Mouse (Mus musculus): ENCODE measurements around the gene Pde4dip. TPM values are rescaled to one million over a fixed set of nuclear protein-coding genes. Genes with fewer than 3 reads are reported as not detected.

Gene Pde4dip
- polyA plus RNA-seq, 1 experiment from 2014 or later, result 7.1 TPM

DNA sequence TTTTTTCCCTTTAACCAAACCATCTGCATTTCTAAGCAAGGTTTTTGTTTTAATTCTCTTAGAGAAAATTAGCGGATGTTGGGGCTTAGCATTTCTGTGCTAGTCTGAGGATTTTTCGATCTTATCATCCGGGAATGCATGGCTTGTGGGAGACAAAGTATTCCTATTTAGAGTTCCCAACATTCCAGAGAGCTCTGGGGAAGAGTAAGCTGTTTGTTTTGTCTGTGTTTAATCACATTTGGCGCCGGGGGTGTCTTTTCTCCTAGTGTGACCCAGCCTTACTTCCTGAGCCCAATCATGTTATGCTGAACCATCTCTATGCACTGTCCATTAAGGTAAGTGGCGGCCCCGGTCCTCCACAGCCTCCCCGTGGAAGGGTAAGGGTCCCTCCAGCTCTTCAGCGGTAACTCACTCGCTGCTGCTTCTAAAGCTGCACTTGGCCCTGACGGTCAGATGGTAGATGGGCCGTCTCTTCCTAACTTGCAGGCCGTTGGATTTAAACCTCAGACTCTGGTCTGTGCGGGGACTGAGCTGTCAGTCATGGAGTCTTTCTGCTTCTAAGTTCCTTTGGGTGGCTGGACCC is 221.3 kb downstream of the Pde4dip start:
- H3K9ac ChIP-seq (replicated peaks; ENCODE audit: low read depth), result no peak overlapping the region
- ATAC-seq, result no peak
- no peak overlapping the region for H3K4me3 ChIP-seq (ENCODE audit: low read depth, low read length)
- H3K27ac ChIP-seq (ENCODE audit: low read length), result no peak overlapping the region
- no peaks in the 10 kb centered on the region for H3K27me3 ChIP-seq (replicated peaks; ENCODE audit: insufficient read depth, low read length)
- no peak overlapping the region for H3K4me2 ChIP-seq (replicated peaks; ENCODE audit: low read depth, low read length)
- no peak for DNase-seq (ENCODE audit: low spot score)
- peaks cover 35% of the 10 kb centered on the region for H3K36me3 ChIP-seq (ENCODE audit: insufficient read depth, low read length)
- WGBS, result 62% methylated on average over 14 of the region's 14 CpGs
- no peaks in the 10 kb centered on the region for H3K4me1 ChIP-seq (ENCODE audit: insufficient read depth, low read depth, low read length)
- no peaks in the 10 kb centered on the region for H3K9me3 ChIP-seq (ENCODE audit: low read length)
- TF ChIP-seq CTCF (IDR thresholded peaks at IDR 0.05) (no peak), EP300 (IDR thresholded peaks at IDR 0.05) (no peak)

DNA sequence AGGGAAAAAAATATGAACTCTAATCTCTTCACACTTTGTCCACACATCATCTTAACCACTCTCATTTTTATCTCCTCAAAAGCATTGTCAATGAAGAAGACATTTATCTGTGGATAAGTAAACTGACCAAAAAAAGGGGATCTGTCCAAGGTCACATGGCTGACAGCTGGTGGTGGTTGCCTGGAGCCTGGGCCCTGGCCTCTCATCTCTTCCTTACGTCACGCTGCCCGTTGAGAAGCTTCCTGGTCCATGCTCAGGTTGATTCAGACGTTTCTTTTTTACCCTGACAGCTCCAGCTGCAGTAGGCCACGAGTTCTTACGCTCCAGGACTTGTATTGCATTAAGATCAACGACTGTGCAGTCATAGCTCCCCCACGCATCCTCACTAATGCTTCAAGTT is 222.4 kb downstream of the Pde4dip start:
- DNase-seq (ENCODE audit: low spot score), result no peak
- no peaks in the 10 kb centered on the region for H3K9me3 ChIP-seq (ENCODE audit: low read length)
- ATAC-seq, result no peak
- no peak overlapping the region for H3K27ac ChIP-seq (ENCODE audit: low read length)
- 57% methylated on average over 8 of the region's 8 CpGs for WGBS
- no peak overlapping the region for H3K9ac ChIP-seq (replicated peaks; ENCODE audit: low read depth)
- peaks cover 31% of the 10 kb centered on the region for H3K36me3 ChIP-seq (ENCODE audit: insufficient read depth, low read length)
- TF ChIP-seq EP300 (IDR thresholded peaks at IDR 0.05), result no peak
- no peak for TF ChIP-seq CTCF (IDR thresholded peaks at IDR 0.05)
- no peak overlapping the region for H3K4me2 ChIP-seq (replicated peaks; ENCODE audit: low read depth, low read length)
- no peaks in the 10 kb centered on the region for H3K27me3 ChIP-seq (replicated peaks; ENCODE audit: insufficient read depth, low read length)
- no peak overlapping the region for H3K4me3 ChIP-seq (ENCODE audit: low read depth, low read length)
- no peaks in the 10 kb centered on the region for H3K4me1 ChIP-seq (ENCODE audit: insufficient read depth, low read depth, low read length)

DNA sequence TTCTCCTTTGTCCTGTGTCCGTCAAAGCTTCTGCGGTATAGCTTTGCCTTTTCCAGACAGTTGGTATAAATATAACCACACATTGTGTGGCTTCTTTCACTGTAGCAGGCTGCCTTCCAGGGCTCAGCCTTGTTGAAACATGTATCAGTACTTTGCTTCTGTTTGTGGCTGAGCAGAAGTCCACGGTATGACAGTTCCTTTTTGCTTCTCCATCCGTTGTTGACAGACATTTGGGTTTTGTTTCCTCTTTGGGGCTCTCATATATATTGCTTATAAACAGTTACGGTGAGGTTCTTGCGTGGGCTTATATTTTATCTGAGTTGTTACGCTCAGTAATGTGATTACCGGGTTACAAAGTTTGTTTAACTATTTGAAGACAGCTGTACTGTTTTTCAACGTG is 223.0 kb downstream of the Pde4dip start:
- DNase-seq (ENCODE audit: low spot score), result no peak
- TF ChIP-seq CTCF (IDR thresholded peaks at IDR 0.05), result no peak
- TF ChIP-seq EP300 (IDR thresholded peaks at IDR 0.05), result no peak
- no peak for ATAC-seq
- Histone ChIP-seq H3K4me2 (replicated peaks; ENCODE audit: low read depth, low read length) (no peak overlapping the region), H3K4me1 (ENCODE audit: insufficient read depth, low read depth, low read length) (no peaks in the 10 kb centered on the region), H3K9me3 (ENCODE audit: low read length) (no peaks in the 10 kb centered on the region), H3K36me3 (ENCODE audit: insufficient read depth, low read length) (peaks cover 26% of the 10 kb centered on the region), H3K27ac (ENCODE audit: low read length) (no peak overlapping the region), H3K4me3 (ENCODE audit: low read depth, low read length) (no peak overlapping the region), H3K27me3 (replicated peaks; ENCODE audit: insufficient read depth, low read length) (no peaks in the 10 kb centered on the region), H3K9ac (replicated peaks; ENCODE audit: low read depth) (no peak overlapping the region)
- WGBS, result 67% methylated on average over 9 of the region's 9 CpGs

DNA sequence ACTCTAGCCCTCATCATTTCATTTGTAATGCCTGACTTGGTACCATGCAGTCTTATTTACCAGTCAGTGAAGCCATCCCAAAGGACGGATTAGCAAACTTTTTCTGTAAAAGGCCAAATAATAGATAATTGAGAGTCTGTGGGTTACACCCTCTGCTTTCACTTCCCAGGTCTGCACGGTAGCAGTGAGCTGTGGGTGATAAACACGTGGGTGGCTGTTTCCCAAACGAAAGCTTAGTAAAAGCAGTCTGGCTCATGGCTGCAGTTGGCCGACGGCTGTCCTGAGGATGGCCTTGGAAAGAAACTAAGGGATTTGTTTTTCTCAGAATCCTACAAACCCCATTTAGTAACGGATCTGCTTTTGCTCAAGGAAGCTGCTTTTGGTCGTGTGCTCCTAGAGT is 227.3 kb downstream of the Pde4dip start:
- Histone ChIP-seq H3K27me3 (replicated peaks; ENCODE audit: insufficient read depth, low read length) (no peaks in the 10 kb centered on the region), H3K36me3 (ENCODE audit: insufficient read depth, low read length) (peaks cover 11% of the 10 kb centered on the region; the same call in 1 of the 2 replicates), H3K4me3 (ENCODE audit: low read depth, low read length) (no peak overlapping the region), H3K9ac (replicated peaks; ENCODE audit: low read depth) (no peak overlapping the region), H3K4me1 (ENCODE audit: insufficient read depth, low read depth, low read length) (0 out of 2 replicates have a peak, but pooled peaks cover 6% of the 10 kb centered on the region), H3K9me3 (ENCODE audit: low read length) (no peaks in the 10 kb centered on the region), H3K27ac (ENCODE audit: low read length) (no peak overlapping the region), H3K4me2 (replicated peaks; ENCODE audit: low read depth, low read length) (no peak overlapping the region)
- TF ChIP-seq CTCF (IDR thresholded peaks at IDR 0.05), result no peak
- TF ChIP-seq EP300 (IDR thresholded peaks at IDR 0.05), result no peak
- 67% methylated on average over 8 of the region's 8 CpGs for WGBS
- ATAC-seq, result no peak
- no peak for DNase-seq (ENCODE audit: low spot score)

DNA sequence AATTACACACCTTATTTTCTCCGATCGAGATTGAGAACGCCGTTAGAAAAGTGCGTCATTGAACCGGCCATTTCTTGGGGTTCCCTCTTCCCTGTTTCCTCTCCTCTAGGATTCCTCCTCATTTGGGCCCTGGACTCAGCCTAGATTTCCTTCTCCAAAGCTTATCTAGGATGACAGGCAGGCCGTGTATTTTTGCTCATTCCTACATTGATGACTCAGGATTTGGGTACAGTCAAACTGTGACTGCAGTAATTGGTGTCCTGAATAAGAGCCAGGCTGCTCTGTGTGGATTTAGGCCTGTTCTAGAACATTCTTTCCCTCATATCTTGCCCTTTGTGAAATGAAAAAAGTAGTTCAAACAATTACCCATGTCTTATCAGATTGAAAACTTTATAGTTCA is 228.8 kb downstream of the Pde4dip start:
- Histone ChIP-seq H3K9ac (replicated peaks; ENCODE audit: low read depth) (no peak overlapping the region), H3K4me2 (replicated peaks; ENCODE audit: low read depth, low read length) (no peak overlapping the region; the same call in 1 of the 2 replicates), H3K36me3 (ENCODE audit: insufficient read depth, low read length) (peaks cover 7% of the 10 kb centered on the region; the same call in 1 of the 2 replicates), H3K27me3 (replicated peaks; ENCODE audit: insufficient read depth, low read length) (no peaks in the 10 kb centered on the region), H3K27ac (ENCODE audit: low read length) (no peak overlapping the region), H3K9me3 (ENCODE audit: low read length) (no peaks in the 10 kb centered on the region), H3K4me1 (ENCODE audit: insufficient read depth, low read depth, low read length) (0 out of 2 replicates have a peak, but pooled peaks cover 6% of the 10 kb centered on the region), H3K4me3 (ENCODE audit: low read depth, low read length) (no peak overlapping the region)
- ATAC-seq (no peak), DNase-seq (ENCODE audit: low spot score) (no peak)
- no peak for TF ChIP-seq CTCF (IDR thresholded peaks at IDR 0.05)
- no peak for TF ChIP-seq EP300 (IDR thresholded peaks at IDR 0.05)
- WGBS, result 80% methylated on average over 7 of the region's 7 CpGs

DNA sequence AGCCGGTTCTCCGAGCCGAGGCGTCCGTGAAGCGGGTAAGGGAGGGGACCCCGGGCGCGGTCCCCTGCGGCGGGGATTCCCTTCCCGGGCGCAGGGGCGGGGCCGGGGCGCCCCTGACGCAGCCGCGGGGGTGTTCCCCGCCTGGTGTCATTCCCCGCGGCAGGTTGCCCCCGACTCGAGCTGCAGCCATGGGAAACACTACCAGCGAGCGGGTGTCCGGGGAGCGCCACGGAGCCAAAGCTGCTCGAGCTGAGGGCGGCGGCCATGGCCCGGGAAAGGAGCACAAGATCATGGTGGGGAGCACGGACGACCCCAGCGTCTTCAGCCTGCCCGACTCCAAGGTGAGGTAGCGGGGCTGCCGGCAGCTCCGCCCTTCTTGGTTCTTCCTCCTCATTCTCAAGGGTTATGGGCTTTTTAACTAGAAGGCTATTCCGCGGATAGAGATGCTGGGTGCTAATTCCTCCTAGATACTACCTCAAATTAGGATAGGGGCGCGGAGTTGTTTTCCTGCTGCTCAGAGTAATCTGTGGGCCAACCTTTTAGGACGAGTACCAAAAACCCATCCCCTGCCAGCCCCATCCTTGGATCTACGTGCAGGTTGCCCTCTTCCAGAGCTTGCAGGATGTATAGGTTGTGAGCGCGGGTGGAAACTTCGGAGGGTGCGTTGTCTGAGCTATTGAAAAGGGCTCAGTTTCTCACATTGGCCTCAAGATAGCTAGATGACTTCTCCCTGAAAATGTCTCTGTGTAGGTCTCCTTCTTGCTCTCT is 229.9 kb downstream of the Pde4dip start:
- Histone ChIP-seq H3K9me3 (ENCODE audit: low read length) (no peaks in the 10 kb centered on the region), H3K27ac (ENCODE audit: low read length) (peak overlapping the region; percentile 21; the same call in 1 of the 2 replicates), H3K9ac (replicated peaks; ENCODE audit: low read depth) (peak overlapping the region; percentile 51), H3K4me3 (ENCODE audit: low read depth, low read length) (peak overlapping the region; percentile 87), H3K36me3 (ENCODE audit: insufficient read depth, low read length) (0 out of 2 replicates have a peak, but pooled peaks cover 3% of the 10 kb centered on the region), H3K4me2 (replicated peaks; ENCODE audit: low read depth, low read length) (peak overlapping the region; percentile 94), H3K4me1 (ENCODE audit: insufficient read depth, low read depth, low read length) (0 out of 2 replicates have a peak, but pooled peaks cover 6% of the 10 kb centered on the region), H3K27me3 (replicated peaks; ENCODE audit: insufficient read depth, low read length) (no peaks in the 10 kb centered on the region)
- TF ChIP-seq EP300 (IDR thresholded peaks at IDR 0.05) (no peak), CTCF (IDR thresholded peaks at IDR 0.05) (no peak)
- WGBS, result under 1% methylated on average over 36 of the region's 50 CpGs
- ATAC-seq (peak; percentile 73), DNase-seq (ENCODE audit: low spot score) (no peak)
